In genomic region chr16:32332556-32333511, GRCm38 (mm10) we compare ENCODE assay signal across 8 mouse cellular contexts. TPM values are rescaled to one million over a fixed set of nuclear protein-coding genes. Genes with fewer than 3 reads are reported as not detected.
DNase-seq lines count a peak whose midpoint lies in the region; ATAC-seq and TF ChIP-seq lines count a peak whose summit lies in the region.

No protein-coding gene starts in this region.

- peak; percentile 67 for DNase-seq in CD4-positive helper T cell, adult 2 months (ENCODE audit: low read depth, low spot score)
- peak; percentile 79 for DNase-seq in adrenal gland, postnatal 14 days
- DNase-seq in liver, embryonic 14.5 days (ENCODE audit: low read depth in 3 of 3, low spot score in 3 of 3), result peak; percentile 41 to 59 (median 43)
- peak; percentile 44 for DNase-seq in stomach, postnatal 0 days (ENCODE audit: low spot score)

- TF ChIP-seq POLR2A in embryonic fibroblast, embryonic 13.5 days (IDR thresholded peaks at IDR 0.05; ENCODE audit: low read depth, low read length), result peak; percentile 64

- H3K36me3 ChIP-seq in heart, embryonic 11.5 days (ENCODE audit: control insufficient read depth, insufficient read depth, low read length), result no peaks in the 10 kb centered on the region
- no peaks in the 10 kb centered on the region for H3K36me3 ChIP-seq in kidney, embryonic 15.5 days
- no peaks in the 10 kb centered on the region for H3K36me3 ChIP-seq in liver, embryonic 14.5 days (replicated peaks; ENCODE audit: control insufficient read depth, insufficient read depth, low read depth)
- no peaks in the 10 kb centered on the region for H3K36me3 ChIP-seq in neural tube, embryonic 12.5 days
- no peaks in the 10 kb centered on the region for H3K36me3 ChIP-seq in stomach, postnatal 0 days (ENCODE audit: control insufficient read depth, insufficient read depth, low read length)

- peak; percentile 70 for ATAC-seq in heart, embryonic 11.5 days (replicated peaks; ENCODE audit: insufficient number of reproducible peaks, low FRiP score, low TSS enrichment)
- ATAC-seq in kidney, embryonic 15.5 days (replicated peaks; ENCODE audit: low FRiP score), result peak; percentile 82
- ATAC-seq in liver, embryonic 14.5 days (ENCODE audit: insufficient read depth), result peak; percentile 73
- ATAC-seq in neural tube, embryonic 12.5 days (ENCODE audit: low FRiP score, low read depth), result peak; percentile 87
- peak; percentile 69 for ATAC-seq in stomach, postnatal 0 days (ENCODE audit: low FRiP score, low TSS enrichment)

- peak overlapping the region; percentile 89 for H3K4me3 ChIP-seq in embryonic fibroblast, embryonic 13.5 days (ENCODE audit: insufficient read depth, low read length)
- peak overlapping the region; percentile 82 for H3K4me3 ChIP-seq in heart, embryonic 11.5 days (ENCODE audit: low read depth, low read length)
- peak overlapping the region; percentile 99 for H3K4me3 ChIP-seq in kidney, embryonic 15.5 days (replicated peaks)
- H3K4me3 ChIP-seq in liver, embryonic 14.5 days (ENCODE audit: insufficient read depth in 1 of 2, low read depth in 2 of 2, low read length in 2 of 2), result peak overlapping the region; percentile 85 to 96
- peak overlapping the region; percentile 98 for H3K4me3 ChIP-seq in neural tube, embryonic 12.5 days
- peak overlapping the region; percentile 97 for H3K4me3 ChIP-seq in stomach, postnatal 0 days (ENCODE audit: low read depth, low read length)

- no peaks in the 10 kb centered on the region for H3K4me1 ChIP-seq in embryonic fibroblast, embryonic 13.5 days (ENCODE audit: control insufficient read depth, insufficient read depth, low read length)
- H3K4me1 ChIP-seq in heart, embryonic 11.5 days (ENCODE audit: control insufficient read depth, insufficient read depth, low read length), result peaks cover 10% of the 10 kb centered on the region; the same call in 1 of the 2 replicates
- peaks cover 27% of the 10 kb centered on the region for H3K4me1 ChIP-seq in kidney, embryonic 15.5 days
- peaks cover 0 to 11% of the 10 kb centered on the region in 2 experiments; a peak in 2 of 4 replicates for H3K4me1 ChIP-seq in liver, embryonic 14.5 days (replicated peaks; ENCODE audit: control insufficient read depth in 2 of 2, insufficient read depth in 2 of 2, low read length in 1 of 2)
- H3K4me1 ChIP-seq in neural tube, embryonic 12.5 days, result 0 out of 2 replicates have a peak, but pooled peaks cover 7% of the 10 kb centered on the region
- no peaks in the 10 kb centered on the region for H3K4me1 ChIP-seq in stomach, postnatal 0 days (replicated peaks; ENCODE audit: control insufficient read depth, insufficient read depth)

- no peak for TF ChIP-seq EP300 in liver, embryonic 14.5 days (IDR thresholded peaks at IDR 0.05; ENCODE audit: low read depth)
- no peak for TF ChIP-seq EP300 in stomach, postnatal 0 days (optimal IDR thresholded peaks at IDR 0.05)

- no peaks in the 10 kb centered on the region for H3K9me3 ChIP-seq in heart, embryonic 11.5 days (replicated peaks; ENCODE audit: control insufficient read depth, low read length)
- no peaks in the 10 kb centered on the region for H3K9me3 ChIP-seq in kidney, embryonic 15.5 days (replicated peaks)
- no peaks in the 10 kb centered on the region for H3K9me3 ChIP-seq in liver, embryonic 14.5 days (ENCODE audit: control insufficient read depth, low read length)
- H3K9me3 ChIP-seq in neural tube, embryonic 12.5 days, result no peaks in the 10 kb centered on the region
- no peaks in the 10 kb centered on the region for H3K9me3 ChIP-seq in stomach, postnatal 0 days (ENCODE audit: control insufficient read depth, low read length)

- no peak for TF ChIP-seq CTCF in embryonic fibroblast, embryonic 13.5 days (IDR thresholded peaks at IDR 0.05; ENCODE audit: borderline replicate concordance, insufficient read depth, low read length)
- TF ChIP-seq CTCF in liver, embryonic 14.5 days (IDR thresholded peaks at IDR 0.05; ENCODE audit: low read depth), result no peak
- TF ChIP-seq CTCF in stomach, postnatal 0 days (IDR thresholded peaks at IDR 0.05; ENCODE audit: low read depth), result no peak

- H3K27ac ChIP-seq in embryonic fibroblast, embryonic 13.5 days (ENCODE audit: insufficient read depth, low read length), result peak overlapping the region; percentile 74
- H3K27ac ChIP-seq in heart, embryonic 11.5 days (ENCODE audit: low read depth, low read length), result peak overlapping the region; percentile 94
- H3K27ac ChIP-seq in kidney, embryonic 15.5 days, result peak overlapping the region; percentile 98
- peak overlapping the region; percentile 85 for H3K27ac ChIP-seq in liver, embryonic 14.5 days
- H3K27ac ChIP-seq in neural tube, embryonic 12.5 days, result peak overlapping the region; percentile 94
- peak overlapping the region; percentile 98 for H3K27ac ChIP-seq in stomach, postnatal 0 days (replicated peaks)

- H3K9ac ChIP-seq in heart, embryonic 11.5 days (ENCODE audit: low read depth, low read length), result peak overlapping the region; percentile 97
- peak overlapping the region; percentile 97 for H3K9ac ChIP-seq in kidney, embryonic 15.5 days
- peak overlapping the region; percentile 96 for H3K9ac ChIP-seq in liver, embryonic 14.5 days (replicated peaks)
- peak overlapping the region; percentile 98 for H3K9ac ChIP-seq in neural tube, embryonic 12.5 days
- peak overlapping the region; percentile 99 for H3K9ac ChIP-seq in stomach, postnatal 0 days (ENCODE audit: low read length)

- WGBS in heart, embryonic 11.5 days (ENCODE audit: insufficient replicate concordance), result under 1% methylated on average over 44 of the region's 54 CpGs
- under 1% methylated on average over 50 of the region's 54 CpGs for WGBS in kidney, embryonic 15.5 days
- under 1% methylated on average over 49 of the region's 54 CpGs for WGBS in liver, embryonic 14.5 days (ENCODE audit: insufficient replicate concordance)
- under 1% methylated on average over 54 of the region's 54 CpGs for WGBS in neural tube, embryonic 12.5 days
- 0% methylated on average over 46 of the region's 54 CpGs for WGBS in stomach, postnatal 0 days

- H3K4me2 ChIP-seq in heart, embryonic 11.5 days, result peak overlapping the region; percentile 65
- peak overlapping the region; percentile 58 for H3K4me2 ChIP-seq in kidney, embryonic 15.5 days
- H3K4me2 ChIP-seq in liver, embryonic 14.5 days (ENCODE audit: low read depth), result peak overlapping the region; percentile 77
- H3K4me2 ChIP-seq in neural tube, embryonic 12.5 days (replicated peaks), result peak overlapping the region; percentile 64
- H3K4me2 ChIP-seq in stomach, postnatal 0 days (replicated peaks; ENCODE audit: low read depth), result peak overlapping the region; percentile 71

- H3K27me3 ChIP-seq in heart, embryonic 11.5 days (ENCODE audit: control insufficient read depth, insufficient read depth, low read length), result no peaks in the 10 kb centered on the region
- H3K27me3 ChIP-seq in kidney, embryonic 15.5 days, result no peaks in the 10 kb centered on the region
- no peaks in the 10 kb centered on the region for H3K27me3 ChIP-seq in liver, embryonic 14.5 days (ENCODE audit: control insufficient read depth, insufficient read depth, low read length)
- H3K27me3 ChIP-seq in neural tube, embryonic 12.5 days (replicated peaks), result no peaks in the 10 kb centered on the region
- no peaks in the 10 kb centered on the region for H3K27me3 ChIP-seq in stomach, postnatal 0 days (ENCODE audit: control insufficient read depth, insufficient read depth, low read length)

RNA-seq across cellular contexts. Expression of gene Ubxn7, which starts 0.8 kb away (rescaled TPM):
- total RNA-seq in adrenal gland, postnatal 14 days (2021), result 50.3 and 55.2 TPM in 2 replicates
- polyA plus RNA-seq in embryonic fibroblast, embryonic 13.5 days (2011; ENCODE audit: insufficient read length, low read depth, missing spikeins), result 36.6 and 37.7 TPM in 2 replicates
- polyA plus RNA-seq in heart, embryonic 11.5 days (2014; fragmentation: Nextera tagmentation; extraction: Ambion mirVana), result 21.0 and 22.2 TPM in 2 replicates
- polyA plus RNA-seq in kidney, embryonic 15.5 days (2015; fragmentation: Nextera tagmentation; extraction: Ambion mirVana), result 25.4 and 27.3 TPM in 2 replicates
- 2.7 and 5.1 TPM in 2 replicates for polyA plus RNA-seq in liver, embryonic 14.5 days (2012; rRNA removed)
- 5.4 and 7.6 TPM in 2 replicates for polyA plus RNA-seq in liver, embryonic 14.5 days (2014; fragmentation: Nextera tagmentation; extraction: Ambion mirVana)
- polyA plus RNA-seq in neural tube, embryonic 12.5 days (2016; fragmentation: Nextera tagmentation; extraction: Ambion mirVana), result 29.3 and 32.5 TPM in 2 replicates
- 8.0 and 8.2 TPM in 2 replicates for polyA plus RNA-seq in stomach, postnatal 0 days (2015; fragmentation: Nextera tagmentation; extraction: Ambion mirVana)

RNA-seq across cellular contexts. Expression of gene Rnf168, which starts 55.6 kb away (rescaled TPM):
- total RNA-seq in adrenal gland, postnatal 14 days (2021), result 22.2 and 22.8 TPM in 2 replicates
- polyA plus RNA-seq in embryonic fibroblast, embryonic 13.5 days (2011; ENCODE audit: insufficient read length, low read depth, missing spikeins), result 20.2 and 27.4 TPM in 2 replicates
- polyA plus RNA-seq in heart, embryonic 11.5 days (2014; fragmentation: Nextera tagmentation; extraction: Ambion mirVana), result 17.3 and 18.7 TPM in 2 replicates
- 31.2 and 31.5 TPM in 2 replicates for polyA plus RNA-seq in kidney, embryonic 15.5 days (2015; fragmentation: Nextera tagmentation; extraction: Ambion mirVana)
- 3.7 and 6.1 TPM in 2 replicates for polyA plus RNA-seq in liver, embryonic 14.5 days (2012; rRNA removed)
- polyA plus RNA-seq in liver, embryonic 14.5 days (2014; fragmentation: Nextera tagmentation; extraction: Ambion mirVana), result 11.3 and 13.8 TPM in 2 replicates
- 27.2 and 31.9 TPM in 2 replicates for polyA plus RNA-seq in neural tube, embryonic 12.5 days (2016; fragmentation: Nextera tagmentation; extraction: Ambion mirVana)
- polyA plus RNA-seq in stomach, postnatal 0 days (2015; fragmentation: Nextera tagmentation; extraction: Ambion mirVana), result 17.9 and 20.2 TPM in 2 replicates

Comparison
In these comparisons a context has a peak if more than half of its experiments do, and no peak if none do; other contexts are left out.
1. Peak in every context shown above with its lines: DNase-seq, ATAC-seq, H3K4me3 ChIP-seq and H3K27ac ChIP-seq.